Mouse (Mus musculus): ENCODE measurements around the gene Gfer.

DNA sequence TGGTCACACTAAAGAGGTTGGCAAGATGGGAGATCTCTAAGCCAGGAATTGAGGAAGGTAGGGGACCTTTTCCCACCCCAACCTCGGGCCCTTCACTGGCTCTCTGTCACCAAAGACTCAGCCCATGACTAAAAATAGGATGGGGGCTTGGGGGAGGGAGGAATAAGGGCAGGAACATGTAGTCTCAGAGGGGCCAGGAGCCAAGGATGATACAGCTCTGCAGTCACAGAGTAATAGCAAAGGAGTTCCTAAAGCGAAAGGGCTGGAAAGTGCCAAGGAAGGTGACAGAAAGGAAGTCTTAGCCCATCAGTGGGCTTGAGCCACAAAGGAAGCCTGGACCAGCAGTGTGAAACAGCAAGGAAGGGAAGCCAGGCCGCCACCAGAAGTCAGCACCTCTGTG, 44.1 kb downstream of the Gfer start:
- no peak for TF ChIP-seq CTCF (conservative IDR thresholded peaks at IDR 0.05; ENCODE audit: insufficient read depth, insufficient read length, low read depth, low read length)
- no peak for TF ChIP-seq POLR2A (IDR thresholded peaks at IDR 0.05; ENCODE audit: low read depth, low read length)
